Mouse (Mus musculus) layer of hippocampus, postnatal 14 days (tissue): ENCODE data around the gene Map6d1. TPM values are rescaled to one million over a fixed set of nuclear protein-coding genes. Genes with fewer than 3 reads are reported as not detected.

Experiments used
- DNase-seq, 2 experiments: peaks; one replicate each; pipeline ENCODE4 v3.0.0; 2021 to 2022; ENCODE audit warnings: low spot score in 2 of 2, mixed read lengths in 1 of 2
- total RNA-seq, 2 experiments: library from RNA; stranded (reverse); gene quantifications; 2 replicates each; pipeline ENCODE4 v1.2.3; 2021

The Map6d1 gene
- total RNA-seq, 2 experiments from 2014 or later: 34.0 to 34.6 TPM

GRCm38 (mm10) chr16:20191161-20191882 lies 49.8 kb downstream of the Map6d1 start:
- DNase-seq: no peak

GRCm38 (mm10) chr16:20185368-20185767 lies 55.8 kb downstream of the Map6d1 start:
- no peak for DNase-seq

Other genes starting within 250 kb of the Map6d1 start
- 10 to 100 TPM; 83.4 to 87.2 TPM for gene Klhl24, start 143.8 kb downstream of the Map6d1 start, total RNA-seq
- gene Yeats2, start 100.3 kb downstream of the Map6d1 start, total RNA-seq: 10 to 100 TPM; 42.4 to 44.2 TPM
- gene Parl, start 61.0 kb upstream of the Map6d1 start, total RNA-seq: 10 to 100 TPM; 57.8 to 67.6 TPM
- not detected for gene Cyp2ab1, start 84.0 kb upstream of the Map6d1 start, total RNA-seq
- gene Abcc5, start 185.0 kb upstream of the Map6d1 start, total RNA-seq: 100 to 1,000 TPM; 175 to 193 TPM